Mouse (Mus musculus) C2C12 (cell line): ENCODE results near the gene 9930111J21Rik1. TPM values are rescaled to one million over a fixed set of nuclear protein-coding genes. Genes with fewer than 3 reads are reported as not detected.
"Not testable (repeated sequence)": the region's sequence is repeated elsewhere in the genome, so short reads cannot be mapped to it uniquely, and the experiment has no call there.

Experiments used
- H3K27me3 ChIP-seq: one replicate; pipeline ENCODE4 v1.6.1; 2011; ENCODE audit not compliant: control insufficient read depth, insufficient read depth, insufficient read length
- H3K36me3 ChIP-seq: one replicate; pipeline ENCODE4 v1.6.1; 2011; ENCODE audit not compliant: control insufficient read depth, insufficient read depth
- H3K4me3 ChIP-seq: one replicate; pipeline ENCODE4 v1.5.1; 2011; ENCODE audit warnings: mild to moderate bottlenecking, control low read depth; ENCODE audit not compliant: poor library complexity, insufficient read depth, severe bottlenecking
- H3K79me2 ChIP-seq: one replicate; pipeline ENCODE4 v1.6.1; 2011; ENCODE audit not compliant: control insufficient read depth, insufficient read depth
- H3K79me3 ChIP-seq: one replicate; pipeline ENCODE4 v1.6.1; 2011; ENCODE audit warnings: low read depth, control low read depth
- H3ac ChIP-seq: one replicate; pipeline ENCODE3; 2011; ENCODE audit warnings: low read depth; ENCODE audit not compliant: control insufficient read depth, insufficient read length
- polyA plus RNA-seq: library from polyadenylated mRNA; unstranded; fragments of >200 nt; fragmentation: generic; extraction: Trizol; gene quantifications from one replicate; pipeline ENCODE4 v1.2.1, GENCODE M21; 2012; ENCODE audit warnings: missing spikeins

Gene 9930111J21Rik1
- polyA plus RNA-seq, 1 experiment = 0.28 TPM

- H3K79me3 ChIP-seq, H3ac ChIP-seq, H3K27me3 ChIP-seq, H3K79me2 ChIP-seq, H3K4me3 ChIP-seq, H3K36me3 ChIP-seq: not testable (repeated sequence)
Observed at GRCm38 (mm10) chr11:48978240-48978939, 808 bp downstream of the 9930111J21Rik1 start, which contains the start of gene Olfr56. Gene Olfr56, plus strand, starts transcription at chr11:48978889.

GRCm38 (mm10) chr11:48974686-48975085, 4.5 kb downstream of the 9930111J21Rik1 start:
- H3K79me3 ChIP-seq, H3K4me3 ChIP-seq, H3K79me2 ChIP-seq, H3K27me3 ChIP-seq, H3ac ChIP-seq, H3K36me3 ChIP-seq: not testable (repeated sequence)

DNA sequence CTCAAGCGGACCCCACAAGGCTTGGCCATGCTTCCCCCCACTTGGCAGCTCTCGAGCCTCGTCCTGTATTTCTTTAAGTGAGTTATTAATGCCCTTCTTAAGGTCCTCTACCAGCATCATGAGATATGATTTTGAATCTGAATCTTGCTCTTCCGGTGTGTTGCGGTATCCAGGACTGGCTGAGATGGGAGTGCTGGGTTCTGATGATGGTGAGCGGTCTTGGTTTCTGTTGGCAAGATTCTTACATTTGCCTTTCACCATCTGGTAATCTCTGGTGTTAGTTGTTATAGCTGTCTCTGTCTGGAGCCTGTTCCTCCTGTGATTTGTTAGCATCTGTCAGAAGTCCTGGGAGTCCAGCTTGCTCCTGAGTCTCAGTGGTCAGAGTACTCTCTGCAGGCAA, 33.1 kb downstream of the 9930111J21Rik1 start, which contains the start of gene Psme2b:
Gene Psme2b (minus strand): TSS at position 101 of the 400 bp plus-strand sequence.
- not testable (repeated sequence) for H3K36me3 ChIP-seq, H3ac ChIP-seq, H3K4me3 ChIP-seq, H3K79me3 ChIP-seq, H3K27me3 ChIP-seq, H3K79me2 ChIP-seq

GRCm38 (mm10) chr11:48939286-48939685, 39.9 kb downstream of the 9930111J21Rik1 start:
- not testable (repeated sequence) for H3ac ChIP-seq, H3K36me3 ChIP-seq, H3K79me3 ChIP-seq

GRCm38 (mm10) chr11:48935291-48935690, 43.9 kb downstream of the 9930111J21Rik1 start:
- not testable (repeated sequence) for H3K79me3 ChIP-seq, H3K36me3 ChIP-seq, H3K4me3 ChIP-seq, H3ac ChIP-seq, H3K27me3 ChIP-seq, H3K79me2 ChIP-seq

More at GRCm38 (mm10) chr11:48939286-48939685, 39.9 kb downstream of the 9930111J21Rik1 start:
- not testable (repeated sequence) for H3K27me3 ChIP-seq, H3K4me3 ChIP-seq, H3K79me2 ChIP-seq

DNA sequence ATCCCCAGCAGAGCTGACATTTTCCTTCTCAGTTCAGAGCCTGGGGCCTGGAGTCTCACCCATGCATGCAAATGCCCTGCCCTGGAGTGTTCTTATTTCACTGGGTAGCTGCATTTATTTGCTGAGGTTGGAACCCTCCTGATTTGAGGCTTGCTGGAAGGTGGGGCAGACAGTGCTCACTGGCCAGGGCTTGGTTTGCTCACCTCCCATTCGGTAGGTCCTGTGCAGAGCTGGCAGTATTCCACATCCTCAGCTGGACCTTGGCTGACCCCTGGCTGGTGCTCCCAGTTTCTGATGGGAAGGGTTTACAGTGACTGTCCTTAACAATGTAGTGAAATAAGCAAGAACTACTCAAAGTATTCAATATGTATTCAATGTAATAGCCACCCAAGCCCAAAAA, 45.3 kb downstream of the 9930111J21Rik1 start:
- not testable (repeated sequence) for H3K4me3 ChIP-seq, H3ac ChIP-seq, H3K27me3 ChIP-seq, H3K79me3 ChIP-seq, H3K36me3 ChIP-seq, H3K79me2 ChIP-seq

DNA sequence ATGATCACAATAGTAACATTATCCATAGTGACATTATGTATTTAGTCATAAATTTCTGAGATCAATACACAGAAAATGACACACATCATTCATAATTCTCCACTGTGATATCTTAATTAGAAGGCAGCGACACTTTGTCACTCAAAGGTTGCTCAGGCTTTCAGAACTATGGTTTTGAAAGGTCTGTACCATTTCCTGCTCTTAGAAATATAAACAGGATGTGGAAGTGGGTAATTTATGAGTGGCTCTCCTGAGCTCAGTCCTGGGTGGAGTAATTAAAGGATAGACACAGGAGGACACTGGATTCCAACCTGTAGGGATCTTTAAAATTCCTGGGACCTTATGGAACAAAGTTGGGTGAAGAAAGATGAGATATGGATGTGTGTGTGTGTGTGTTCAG, 45.8 kb downstream of the 9930111J21Rik1 start:
- H3K79me3 ChIP-seq, H3K4me3 ChIP-seq, H3K36me3 ChIP-seq, H3ac ChIP-seq, H3K27me3 ChIP-seq, H3K79me2 ChIP-seq: not testable (repeated sequence)

- not testable (repeated sequence) for H3K79me2 ChIP-seq, H3K27me3 ChIP-seq, H3K79me3 ChIP-seq, H3K4me3 ChIP-seq, H3ac ChIP-seq, H3K36me3 ChIP-seq
Observed at GRCm38 (mm10) chr11:48928068-48928467, 51.1 kb downstream of the 9930111J21Rik1 start.

- H3K4me3 ChIP-seq, H3ac ChIP-seq, H3K79me2 ChIP-seq, H3K36me3 ChIP-seq, H3K27me3 ChIP-seq, H3K79me3 ChIP-seq: not testable (repeated sequence)
Observed at GRCm38 (mm10) chr11:48926437-48926836, 52.8 kb downstream of the 9930111J21Rik1 start.

- H3K79me3 ChIP-seq, H3K79me2 ChIP-seq, H3K4me3 ChIP-seq, H3K27me3 ChIP-seq, H3K36me3 ChIP-seq, H3ac ChIP-seq: not testable (repeated sequence)
Observed at GRCm38 (mm10) chr11:48923818-48924217, 55.4 kb downstream of the 9930111J21Rik1 start.
